Comparison of ENCODE assay signal across 8 mouse cellular contexts in genomic region chr1:35935099-35935651, GRCm38 (mm10).
DNase-seq lines count a peak whose midpoint lies in the region; ATAC-seq and TF ChIP-seq lines count a peak whose summit lies in the region.

No protein-coding gene starts in this region.

- no peak overlapping the region for H3K4me3 ChIP-seq in lung, postnatal 0 days (ENCODE audit: low read depth, low read length)
- no peak overlapping the region for H3K4me3 ChIP-seq in small intestine, adult 2 months (ENCODE audit: low read depth, low read length)

- no peaks in the 10 kb centered on the region for H3K36me3 ChIP-seq in lung, postnatal 0 days (ENCODE audit: insufficient read depth, low read length)
- no peaks in the 10 kb centered on the region for H3K36me3 ChIP-seq in small intestine, adult 2 months (ENCODE audit: control insufficient read depth, insufficient read depth, low read length)

- peak; percentile 49 for ATAC-seq in lung, postnatal 0 days

- no peaks in the 10 kb centered on the region for H3K9me3 ChIP-seq in lung, postnatal 0 days (ENCODE audit: low read length)

- H3K4me1 ChIP-seq in lung, postnatal 0 days (ENCODE audit: insufficient read depth, low read depth, low read length), result no peaks in the 10 kb centered on the region
- H3K4me1 ChIP-seq in small intestine, adult 2 months (ENCODE audit: control insufficient read depth, insufficient read depth, insufficient read length, low read length), result peaks cover 10% of the 10 kb centered on the region

- DNase-seq in lung, postnatal 0 days (ENCODE audit: low spot score), result peak; percentile 48
- DNase-seq in lung, postnatal 25 days (ENCODE audit: low spot score), result no peak
- DNase-seq in gastrocnemius, postnatal 25 days, result peak; percentile 22
- peak; percentile 7 to 35 for DNase-seq in left cerebral cortex, adult 18-20 months (ENCODE audit: low spot score in 2 of 2)
- no peak for DNase-seq in embryo, embryonic 9.5 days (ENCODE audit: extremely low spot score)
- DNase-seq in adrenal gland, postnatal 14 days, result no peak
- no peak for DNase-seq in cerebellum, postnatal 36 days

- TF ChIP-seq CTCF in lung, postnatal 0 days (IDR thresholded peaks at IDR 0.05), result no peak
- no peak for TF ChIP-seq CTCF in small intestine, adult 2 months (IDR thresholded peaks at IDR 0.05; ENCODE audit: extremely low read depth, insufficient read length, insufficient replicate concordance, low read depth, low read length)

- H3K4me2 ChIP-seq in lung, postnatal 0 days (replicated peaks; ENCODE audit: low read depth, low read length), result no peak overlapping the region

- H3K27me3 ChIP-seq in lung, postnatal 0 days (replicated peaks; ENCODE audit: insufficient read depth, low read length), result no peaks in the 10 kb centered on the region
- H3K27me3 ChIP-seq in small intestine, adult 2 months (ENCODE audit: control insufficient read depth, insufficient read depth, low read length), result no peaks in the 10 kb centered on the region

- TF ChIP-seq EP300 in lung, postnatal 0 days (IDR thresholded peaks at IDR 0.05), result no peak

- TF ChIP-seq POLR2A in small intestine, adult 2 months (IDR thresholded peaks at IDR 0.05; ENCODE audit: low read depth, low read length), result no peak

- H3K9ac ChIP-seq in lung, postnatal 0 days (replicated peaks; ENCODE audit: low read depth), result no peak overlapping the region

- WGBS in lung, postnatal 0 days, result 39% methylated on average over 7 of the region's 7 CpGs
- WGBS in small intestine, adult 2 months, result 68% methylated on average over 7 of the region's 7 CpGs

- no peak overlapping the region for H3K27ac ChIP-seq in lung, postnatal 0 days (ENCODE audit: low read length)
- H3K27ac ChIP-seq in small intestine, adult 2 months (ENCODE audit: insufficient read depth, low read depth, low read length), result 0 out of 2 replicates have a peak overlapping the region, but pooled peaks have one; percentile 10

Comparison
In these comparisons a context has a peak if more than half of its experiments do, and no peak if none do; other contexts are left out.
1. DNase-seq: peak in lung, postnatal 0 days (single experiment), gastrocnemius, postnatal 25 days (single experiment) and left cerebral cortex, adult 18-20 months (2 of 2); none in lung, postnatal 25 days (single experiment), embryo, embryonic 9.5 days (single experiment), adrenal gland, postnatal 14 days (single experiment) and cerebellum, postnatal 36 days (0 of 2).